Comparison of ENCODE assay signal across 30 mouse cellular contexts in genomic region chr2:29701393-29701792, GRCm38 (mm10). TPM values are rescaled to one million over a fixed set of nuclear protein-coding genes. Genes with fewer than 3 reads are reported as not detected.
DNase-seq lines count a peak whose midpoint lies in the region; ATAC-seq and TF ChIP-seq lines count a peak whose summit lies in the region.
"Had no signal": no experiment of that assay in that cellular context is flagged by ENCODE, and none has a peak within 500 bp of the region (broad histone marks: within the 10 kb centered on the region; RNA-seq: fewer than 3 reads in every experiment).

No protein-coding gene starts in this region.

- no peak for DNase-seq in testis, postnatal 10 days (ENCODE audit: low spot score)
- DNase-seq in brain, adult 2 months (ENCODE audit: low read depth, low spot score) = peak; percentile 39
- DNase-seq in thymus, postnatal 14 days = no peak
- DNase-seq in left cerebral cortex, adult 11 months (ENCODE audit: low spot score) = no peak
- DNase-seq: adrenal gland, adult 8-10 months; adrenal gland, postnatal 14 days; adrenal gland, postnatal 36 days; cerebellum, adult 11-12 months; cerebellum, adult 9-10 months; cerebellum, postnatal 10 days; cerebellum, postnatal 36 days; embryo, embryonic 11 days; forebrain, postnatal 0 days had no signal

- no peak overlapping the region for H3K27ac ChIP-seq in intestine, embryonic 15.5 days
- H3K27ac ChIP-seq in intestine, postnatal 0 days (ENCODE audit: low read depth, low read length) = no peak overlapping the region
- no peak overlapping the region for H3K27ac ChIP-seq in testis, adult 2 months (ENCODE audit: control insufficient read depth, insufficient read depth, low read depth, low read length)
- no peak overlapping the region; the same call in 1 of the 2 replicates for H3K27ac ChIP-seq in stomach, embryonic 16.5 days (ENCODE audit: low read length)
- H3K27ac ChIP-seq: embryonic facial prominence, embryonic 13.5 days; embryonic facial prominence, embryonic 15.5 days; forebrain, embryonic 13.5 days; forebrain, embryonic 15.5 days had no signal

- H3K4me1 ChIP-seq in intestine, embryonic 15.5 days (replicated peaks) = 0 out of 2 replicates have a peak, but pooled peaks cover 2% of the 10 kb centered on the region
- no peaks in the 10 kb centered on the region for H3K4me1 ChIP-seq in intestine, postnatal 0 days (replicated peaks; ENCODE audit: control insufficient read depth, insufficient read depth, low read length)
- H3K4me1 ChIP-seq in testis, adult 2 months (ENCODE audit: control insufficient read depth, insufficient read depth, low read length) = no peaks in the 10 kb centered on the region
- H3K4me1 ChIP-seq in stomach, embryonic 16.5 days (ENCODE audit: control insufficient read depth, insufficient read depth, low read length) = no peaks in the 10 kb centered on the region
- H3K4me1 ChIP-seq: embryonic facial prominence, embryonic 13.5 days; embryonic facial prominence, embryonic 15.5 days; forebrain, embryonic 13.5 days; forebrain, embryonic 15.5 days had no signal

- 79% methylated on average over 6 of the region's 6 CpGs for WGBS in intestine, embryonic 15.5 days
- WGBS in intestine, postnatal 0 days = 82% methylated on average over 6 of the region's 6 CpGs
- 77% methylated on average over 6 of the region's 6 CpGs for WGBS in stomach, embryonic 16.5 days

- H3K27me3 ChIP-seq in intestine, embryonic 15.5 days (replicated peaks) = no peaks in the 10 kb centered on the region
- no peaks in the 10 kb centered on the region for H3K27me3 ChIP-seq in intestine, postnatal 0 days (replicated peaks; ENCODE audit: control insufficient read depth, insufficient read depth, low read length)
- H3K27me3 ChIP-seq in testis, adult 2 months (ENCODE audit: control insufficient read depth, insufficient read depth, low read length) = no peaks in the 10 kb centered on the region
- no peaks in the 10 kb centered on the region for H3K27me3 ChIP-seq in stomach, embryonic 16.5 days (ENCODE audit: control insufficient read depth, insufficient read depth, low read length)
- H3K27me3 ChIP-seq: embryonic facial prominence, embryonic 13.5 days; embryonic facial prominence, embryonic 15.5 days; forebrain, embryonic 13.5 days; forebrain, embryonic 15.5 days; Patski had no signal

- 0 out of 2 replicates have a peak, but pooled peaks have one; percentile 55 for ATAC-seq in intestine, embryonic 15.5 days
- ATAC-seq in intestine, postnatal 0 days = no peak
- peak; percentile 45; the same call in 1 of the 2 replicates for ATAC-seq in stomach, embryonic 16.5 days (ENCODE audit: insufficient read depth, low FRiP score)
- ATAC-seq: activated CD4-positive, CD25-positive, alpha-beta regulatory T cell, adult 4 months; forebrain, embryonic 13.5 days; forebrain, embryonic 15.5 days; forebrain, postnatal 0 days; Patski had no signal

- no peak overlapping the region for H3K4me2 ChIP-seq in intestine, embryonic 15.5 days (replicated peaks)
- H3K4me2 ChIP-seq in intestine, postnatal 0 days (replicated peaks; ENCODE audit: low read depth) = no peak overlapping the region
- H3K4me2 ChIP-seq in stomach, embryonic 16.5 days (ENCODE audit: low read depth, low read length) = no peak overlapping the region
- H3K4me2 ChIP-seq: embryonic facial prominence, embryonic 13.5 days; embryonic facial prominence, embryonic 15.5 days; forebrain, embryonic 13.5 days; forebrain, embryonic 15.5 days had no signal

- no peak overlapping the region for H3K9ac ChIP-seq in intestine, embryonic 15.5 days
- H3K9ac ChIP-seq in intestine, postnatal 0 days (ENCODE audit: low read depth, low read length) = no peak overlapping the region
- no peak overlapping the region for H3K9ac ChIP-seq in stomach, embryonic 16.5 days (ENCODE audit: low read length)
- H3K9ac ChIP-seq: embryonic facial prominence, embryonic 13.5 days; embryonic facial prominence, embryonic 15.5 days; forebrain, embryonic 13.5 days; forebrain, embryonic 15.5 days; forebrain, postnatal 0 days had no signal

- no peak for TF ChIP-seq CTCF in intestine, postnatal 0 days (IDR thresholded peaks at IDR 0.05; ENCODE audit: low read depth)
- TF ChIP-seq CTCF in testis, adult 2 months (IDR thresholded peaks at IDR 0.05; ENCODE audit: control insufficient read depth, insufficient read depth, insufficient replicate concordance, low read depth, low read length) = no peak

- no peak overlapping the region for H3K4me3 ChIP-seq in intestine, embryonic 15.5 days (replicated peaks)
- H3K4me3 ChIP-seq in intestine, postnatal 0 days (ENCODE audit: low read depth, low read length) = no peak overlapping the region
- H3K4me3 ChIP-seq in testis, adult 2 months (ENCODE audit: control insufficient read depth, low read depth, low read length) = peak overlapping the region; percentile 18; the same call in 1 of the 2 replicates
- no peak overlapping the region for H3K4me3 ChIP-seq in stomach, embryonic 16.5 days (replicated peaks; ENCODE audit: low read length)
- H3K4me3 ChIP-seq: embryonic facial prominence, embryonic 13.5 days; embryonic facial prominence, embryonic 15.5 days; erythroblast, embryonic 14.5 days; forebrain, embryonic 13.5 days; forebrain, embryonic 15.5 days had no signal

- peaks cover 34% of the 10 kb centered on the region for H3K36me3 ChIP-seq in intestine, embryonic 15.5 days
- H3K36me3 ChIP-seq in intestine, postnatal 0 days (ENCODE audit: control insufficient read depth, insufficient read depth) = peaks cover 77% of the 10 kb centered on the region
- H3K36me3 ChIP-seq in testis, adult 2 months (ENCODE audit: control insufficient read depth, insufficient read depth, low read length) = no peaks in the 10 kb centered on the region
- peaks cover 29% of the 10 kb centered on the region for H3K36me3 ChIP-seq in stomach, embryonic 16.5 days (ENCODE audit: control insufficient read depth, insufficient read depth, low read length)

- no peak for TF ChIP-seq POLR2A in testis, adult 2 months (IDR thresholded peaks at IDR 0.05; ENCODE audit: control insufficient read depth, low read depth, low read length)

- H3K9me3 ChIP-seq in intestine, embryonic 15.5 days = no peaks in the 10 kb centered on the region
- H3K9me3 ChIP-seq in intestine, postnatal 0 days (ENCODE audit: control insufficient read depth) = no peaks in the 10 kb centered on the region
- no peaks in the 10 kb centered on the region for H3K9me3 ChIP-seq in stomach, embryonic 16.5 days (replicated peaks; ENCODE audit: control insufficient read depth, low read length)
- H3K9me3 ChIP-seq: embryonic facial prominence, embryonic 13.5 days; embryonic facial prominence, embryonic 15.5 days; forebrain, embryonic 13.5 days; forebrain, embryonic 15.5 days; G1E had no signal

RNA-seq across cellular contexts. Expression of gene Gm13420, which starts 50.1 kb away (rescaled TPM):
- 0.43 and 1.3 TPM in 2 replicates for polyA plus RNA-seq in intestine, embryonic 15.5 days (2015; fragmentation: Nextera tagmentation; extraction: Ambion mirVana)
- 0.10 TPM in 1 of 2 replicates, not detected in the other for polyA plus RNA-seq in intestine, postnatal 0 days (2015; fragmentation: Nextera tagmentation; extraction: Ambion mirVana)
- 0.28 and 0.47 TPM in 2 replicates for polyA plus RNA-seq in testis, adult 2 months (2012; rRNA removed)
- polyA plus RNA-seq in stomach, embryonic 16.5 days (2015; fragmentation: Nextera tagmentation; extraction: Ambion mirVana) = 0.74 and 0.91 TPM in 2 replicates
- polyA plus RNA-seq: C2C12; embryonic facial prominence, embryonic 13.5 days; embryonic facial prominence, embryonic 15.5 days; erythroblast, embryonic 14.5 days; forebrain, embryonic 11.5 days; forebrain, embryonic 13.5 days; forebrain, embryonic 15.5 days; G1E had no signal

RNA-seq across cellular contexts. Expression of gene Gm13547, which starts 57.7 kb away (rescaled TPM):
- 0.33 and 0.95 TPM in 2 replicates for polyA plus RNA-seq in intestine, embryonic 15.5 days (2015; fragmentation: Nextera tagmentation; extraction: Ambion mirVana)
- polyA plus RNA-seq in intestine, postnatal 0 days (2015; fragmentation: Nextera tagmentation; extraction: Ambion mirVana) = not detected in 2 replicates
- polyA plus RNA-seq in testis, adult 2 months (2012; rRNA removed) = 130 and 146 TPM in 2 replicates
- not detected in 2 replicates for polyA plus RNA-seq in stomach, embryonic 16.5 days (2015; fragmentation: Nextera tagmentation; extraction: Ambion mirVana)
- polyA plus RNA-seq: activated CD4-positive, CD25-positive, alpha-beta regulatory T cell, adult 4 months; brain, embryonic 14.5 days; C2C12; cerebellum, adult 2 months; embryonic facial prominence, embryonic 11.5 days; embryonic facial prominence, embryonic 13.5 days; embryonic facial prominence, embryonic 15.5 days; erythroblast, embryonic 14.5 days; forebrain, embryonic 11.5 days; forebrain, postnatal 0 days; G1E had no signal

Comparison
In these comparisons a context has a peak if more than half of its experiments do, and no peak if none do; other contexts are left out.
1. RNA of gene Gm13547, which starts 57.7 kb away (polyA plus RNA-seq): 130 to 146 TPM in testis, adult 2 months; 0.33 to 0.95 TPM in intestine, embryonic 15.5 days, not detected in intestine, postnatal 0 days and not detected in stomach, embryonic 16.5 days; every median in the first group is over 10 times any median in the second.